Mouse (Mus musculus): ENCODE results near the gene Grm7.

DNA sequence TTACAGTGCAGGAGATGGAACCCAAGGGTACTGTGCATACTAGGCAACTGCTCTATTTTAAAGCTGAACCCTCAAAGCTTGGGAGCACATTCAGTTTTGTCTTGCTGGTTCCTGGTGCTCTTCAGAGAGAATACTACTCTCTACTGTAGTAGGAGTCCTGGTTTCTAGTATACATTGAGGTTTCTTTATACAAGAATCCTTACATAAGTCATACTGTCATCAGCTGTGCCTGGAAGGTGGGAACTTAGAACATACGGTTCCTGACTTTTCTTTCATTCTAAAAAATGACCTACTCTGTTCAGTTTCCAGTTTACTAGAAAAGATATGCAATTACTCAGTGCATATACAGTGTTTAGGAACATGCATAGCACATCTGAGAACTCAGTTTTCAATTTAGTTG, 449.4 kb downstream of the Grm7 start:
- TF ChIP-seq CTCF (IDR thresholded peaks at IDR 0.05) (no peak), POLR2A (IDR thresholded peaks at IDR 0.05; ENCODE audit: insufficient read depth, low read depth, low read length) (no peak), EP300 (IDR thresholded peaks at IDR 0.05; ENCODE audit: insufficient read depth, low read depth, low read length) (no peak)
